Mouse (Mus musculus) small intestine, adult 2 months (tissue): ENCODE data around the gene Rps27. TPM values are rescaled to one million over a fixed set of nuclear protein-coding genes. Genes with fewer than 3 reads are reported as not detected.

Experiments used
- H3K27ac ChIP-seq: fragments of 200-500 bp; 2 replicates; pipeline ENCODE4 v1.5.1; 2012; ENCODE audit warnings: low read depth, low read length, control low read depth, inconsistent platforms; ENCODE audit not compliant: insufficient read depth
- H3K27me3 ChIP-seq: fragments of 200-500 bp; 2 replicates; pipeline ENCODE4 v1.6.1; 2012; ENCODE audit warnings: mild to moderate bottlenecking, moderate library complexity, low read length, inconsistent platforms; ENCODE audit not compliant: control insufficient read depth, insufficient read depth
- H3K36me3 ChIP-seq: fragments of 200-500 bp; 2 replicates; pipeline ENCODE4 v1.6.1; 2012; ENCODE audit warnings: mild to moderate bottlenecking, low read length, control low read depth, inconsistent platforms; ENCODE audit not compliant: control insufficient read depth, insufficient read depth
- H3K4me1 ChIP-seq: fragments of 200-500 bp; 2 replicates; pipeline ENCODE4 v1.6.1; 2012; ENCODE audit warnings: low read length, inconsistent platforms, mixed read lengths; ENCODE audit not compliant: control insufficient read depth, insufficient read depth, insufficient read length
- H3K4me3 ChIP-seq: fragments of 200-500 bp; 2 replicates; pipeline ENCODE4 v1.5.1; 2012; ENCODE audit warnings: low read depth, mild to moderate bottlenecking, control low read depth, inconsistent platforms, low read length, moderate library complexity
- CTCF ChIP-seq: fragments of 200-500 bp; IDR thresholded peaks from 2 replicates; pipeline ENCODE4 v1.5.1; 2012; ENCODE audit warnings: low read depth, mild to moderate bottlenecking, control low read depth, inconsistent platforms, low read length, moderate library complexity, mixed read lengths; ENCODE audit not compliant: insufficient replicate concordance, insufficient read length; ENCODE audit errors: extremely low read depth
- POLR2A ChIP-seq: fragments of 200-500 bp; IDR thresholded peaks from 2 replicates; pipeline ENCODE4 v1.6.1; 2012; ENCODE audit warnings: low read depth, mild to moderate bottlenecking, control low read depth, inconsistent platforms, low read length, moderate library complexity
- WGBS: fragments of 180-500 bp; shearing (Covaris S2); methylation state at CpG from one replicate; pipeline ENCODE4 v1.1.7; 2018; 5-methylcytosine and 5-hydroxymethylcytosine counted together
- polyA plus RNA-seq: library from polyadenylated mRNA; depleted of rRNA; stranded (reverse); fragments of >200 nt; gene quantifications from 2 replicates; pipeline ENCODE4 v1.2.3, GENCODE M21; 2012

Rps27 gene
- polyA plus RNA-seq, 1 experiment = 835 TPM

GRCm38 (mm10) chr3:90213956-90214684 lies 669 bp upstream of the Rps27 start:
- WGBS = 11% methylated on average over 12 of the region's 12 CpGs
- TF ChIP-seq POLR2A (no peak), CTCF (no peak)
- Histone ChIP-seq H3K27me3 (no peaks in the 10 kb centered on the region), H3K4me1 (peaks cover 4% of the 10 kb centered on the region), H3K4me3 (peak overlapping the region; percentile 98), H3K27ac (no peak overlapping the region), H3K36me3 (peaks cover 23% of the 10 kb centered on the region)

- no peak for TF ChIP-seq CTCF
- no peak for TF ChIP-seq POLR2A
- Histone ChIP-seq H3K36me3 (peaks cover 34% of the 10 kb centered on the region), H3K27ac (no peak overlapping the region), H3K27me3 (no peaks in the 10 kb centered on the region), H3K4me1 (peaks cover 4% of the 10 kb centered on the region), H3K4me3 (peak overlapping the region; percentile 98)
- WGBS = 2% methylated on average over 5 of the region's 5 CpGs
Measured at GRCm38 (mm10) chr3:90212723-90213122, 728 bp downstream of the Rps27 start.

- WGBS = 31% methylated on average over 13 of the region's 13 CpGs
- Histone ChIP-seq H3K36me3 (peaks cover 35% of the 10 kb centered on the region), H3K27ac (no peak overlapping the region), H3K4me1 (peaks cover 4% of the 10 kb centered on the region), H3K27me3 (no peaks in the 10 kb centered on the region), H3K4me3 (peak overlapping the region; percentile 9; the same call in 1 of the 2 replicates)
- TF ChIP-seq POLR2A = no peak
- TF ChIP-seq CTCF = no peak
Measured at GRCm38 (mm10) chr3:90211475-90212398, 1.7 kb downstream of the Rps27 start.

GRCm38 (mm10) chr3:90209908-90210566 lies 3.4 kb downstream of the Rps27 start:
- Histone ChIP-seq H3K27me3 (no peaks in the 10 kb centered on the region), H3K4me3 (no peak overlapping the region), H3K36me3 (peaks cover 35% of the 10 kb centered on the region), H3K27ac (no peak overlapping the region), H3K4me1 (peaks cover 4% of the 10 kb centered on the region)
- WGBS = 86% methylated on average over 5 of the region's 5 CpGs
- TF ChIP-seq CTCF (no peak), POLR2A (no peak)

GRCm38 (mm10) chr3:90208662-90209061 lies 4.8 kb downstream of the Rps27 start:
- 91% methylated on average over 2 of the region's 2 CpGs for WGBS
- H3K36me3 ChIP-seq = peaks cover 35% of the 10 kb centered on the region
- TF ChIP-seq CTCF (no peak), POLR2A (no peak)

GRCm38 (mm10) chr3:90204582-90204981 lies 8.9 kb downstream of the Rps27 start:
- TF ChIP-seq CTCF (no peak), POLR2A (no peak)
- H3K27ac ChIP-seq = no peak overlapping the region
- over 99% methylated on average over 2 of the region's 2 CpGs for WGBS
- H3K4me1 ChIP-seq = no peaks in the 10 kb centered on the region
- peaks cover 15% of the 10 kb centered on the region for H3K36me3 ChIP-seq
- H3K4me3 ChIP-seq = no peak overlapping the region
- H3K27me3 ChIP-seq = no peaks in the 10 kb centered on the region

More at GRCm38 (mm10) chr3:90208662-90209061, 4.8 kb downstream of the Rps27 start:
- Histone ChIP-seq H3K4me3 (no peak overlapping the region), H3K27me3 (no peaks in the 10 kb centered on the region), H3K27ac (no peak overlapping the region), H3K4me1 (peaks cover 2% of the 10 kb centered on the region)

GRCm38 (mm10) chr3:90203619-90204018 lies 9.8 kb downstream of the Rps27 start:
- no peak for TF ChIP-seq POLR2A
- TF ChIP-seq CTCF = no peak
- Histone ChIP-seq H3K36me3 (peaks cover 7% of the 10 kb centered on the region; the same call in 1 of the 2 replicates), H3K27ac (no peak overlapping the region), H3K27me3 (no peaks in the 10 kb centered on the region), H3K4me1 (no peaks in the 10 kb centered on the region), H3K4me3 (no peak overlapping the region)
- 78% methylated on average over 5 of the region's 5 CpGs for WGBS
